Mouse (Mus musculus): ENCODE measurements at regions not wholly inside any gene's neighbourhood (a gene's known extent, or its start where the extent isn't known, plus 50 kb on each side); places are given as distances from the start of the nearest gene placed in this dataset.
"Not testable (repeated sequence)": the region's sequence is repeated elsewhere in the genome, so short reads cannot be mapped to it uniquely, and the experiment has no call there.

- DNase-seq = no peak
- intact Hi-C loops (cut with DNase I) = no loop called here
Observed at GRCm38 (mm10) chr11:114495520-114495921, 172.8 kb upstream of the Rpl38 start.

GRCm38 (mm10) chr11:114486455-114486854 lies 181.9 kb upstream of the Rpl38 start:
- no peak for DNase-seq
- intact Hi-C loops (cut with DNase I) = no loop called here

- DNase-seq = no peak
- intact Hi-C loops (cut with DNase I) = no loop called here
Observed at GRCm38 (mm10) chr11:114485429-114485828, 182.9 kb upstream of the Rpl38 start.

- DNase-seq = no peak
- intact Hi-C loops (cut with DNase I) = no loop called here
Observed at GRCm38 (mm10) chr11:114484668-114484953, 183.7 kb upstream of the Rpl38 start.

- no peak for DNase-seq
- intact Hi-C loops (cut with DNase I) = no loop called here
Observed at GRCm38 (mm10) chr11:114483823-114484667, 184.3 kb upstream of the Rpl38 start.

- DNase-seq; intact Hi-C loops (cut with DNase I): not testable (repeated sequence)
Observed at GRCm38 (mm10) chr11:114483350-114483749, 185.0 kb upstream of the Rpl38 start.

GRCm38 (mm10) chr11:114482070-114482469 lies 186.3 kb upstream of the Rpl38 start:
- no peak for DNase-seq
- intact Hi-C loops (cut with DNase I) = no loop called here

- DNase-seq = no peak
- intact Hi-C loops (cut with DNase I) = no loop called here
Observed at GRCm38 (mm10) chr11:114481037-114481436, 187.3 kb upstream of the Rpl38 start.

GRCm38 (mm10) chr11:114480119-114480540 lies 188.2 kb upstream of the Rpl38 start:
- intact Hi-C loops (cut with DNase I) = no loop called here
- DNase-seq = no peak

GRCm38 (mm10) chr11:114478736-114479135 lies 189.6 kb upstream of the Rpl38 start:
- intact Hi-C loops (cut with DNase I) = no loop called here
- no peak for DNase-seq

- peak in 1 of 2 experiments; percentile 16 for DNase-seq
- intact Hi-C loops (cut with DNase I) = no loop called here
Observed at GRCm38 (mm10) chr11:114477365-114477764, 191.0 kb upstream of the Rpl38 start.

- DNase-seq = no peak
- intact Hi-C loops (cut with DNase I) = no loop called here
Observed at GRCm38 (mm10) chr11:114472501-114473260, 195.6 kb upstream of the Rpl38 start.

- intact Hi-C loops (cut with DNase I) = loop anchor here (5.0 to 10.0 kb wide), 2 partner anchors 394 to 601 kb away; no protein-coding TSS in a partner anchor
- DNase-seq = peak; percentile 81 to 83
Observed at GRCm38 (mm10) chr11:114468394-114468793, 199.9 kb upstream of the Rpl38 start.

GRCm38 (mm10) chr11:114467803-114468202 lies 200.5 kb upstream of the Rpl38 start:
- intact Hi-C loops (cut with DNase I) = loop anchor here (5.0 to 10.0 kb wide), 2 partner anchors 393 to 601 kb away; no protein-coding TSS in a partner anchor
- peak; percentile 30 to 62 for DNase-seq

GRCm38 (mm10) chr11:114465486-114465885 lies 202.8 kb upstream of the Rpl38 start:
- no peak for DNase-seq
- intact Hi-C loops (cut with DNase I) = loop anchor here (5.0 to 10.0 kb wide), 2 partner anchors 391 to 598 kb away; no protein-coding TSS in a partner anchor

GRCm38 (mm10) chr11:114462755-114463374 lies 205.5 kb upstream of the Rpl38 start:
- intact Hi-C loops (cut with DNase I) = loop anchor here (5.0 to 10.0 kb wide), 2 partner anchors 256 to 388 kb away; no protein-coding TSS in a partner anchor
- peak; percentile 65 to 74 for DNase-seq

GRCm38 (mm10) chr11:114454876-114455330 lies 213.4 kb upstream of the Rpl38 start:
- intact Hi-C loops (cut with DNase I) = no loop called here
- no peak for DNase-seq

- peak; percentile 33 to 61 for DNase-seq
- intact Hi-C loops (cut with DNase I) = no loop called here
Observed at GRCm38 (mm10) chr11:114448776-114449401, 219.4 kb upstream of the Rpl38 start.

- intact Hi-C loops (cut with DNase I) = no loop called here
- no peak for DNase-seq
Observed at GRCm38 (mm10) chr11:114447461-114447847, 220.9 kb upstream of the Rpl38 start.

Data from heart, postnatal 14 days (tissue).